Mouse (Mus musculus): ENCODE data around the gene Ctu1.
"Not testable (repeated sequence)": the region's sequence is repeated elsewhere in the genome, so short reads cannot be mapped to it uniquely, and the experiment has no call there.

- not testable (repeated sequence) for TF ChIP-seq CTCF (IDR thresholded peaks at IDR 0.05; ENCODE audit: control insufficient read depth, insufficient read depth, insufficient read length); USF1 (IDR thresholded peaks at IDR 0.05; ENCODE audit: low read depth); CEBPB (IDR thresholded peaks at IDR 0.05; ENCODE audit: low read depth); FOSL1 (IDR thresholded peaks at IDR 0.05; ENCODE audit: insufficient read depth, low read length, poor library complexity, severe bottlenecking); MYOD1 (IDR thresholded peaks at IDR 0.05; ENCODE audit: control insufficient read depth, insufficient read length, low read depth); MAX (IDR thresholded peaks at IDR 0.05)
Observed at GRCm38 (mm10) chr7:43682511-43682910, 10.7 kb downstream of the Ctu1 start.

Data from C2C12 (cell line).